Mouse (Mus musculus): ENCODE measurements around the gene Myh3.

DNA sequence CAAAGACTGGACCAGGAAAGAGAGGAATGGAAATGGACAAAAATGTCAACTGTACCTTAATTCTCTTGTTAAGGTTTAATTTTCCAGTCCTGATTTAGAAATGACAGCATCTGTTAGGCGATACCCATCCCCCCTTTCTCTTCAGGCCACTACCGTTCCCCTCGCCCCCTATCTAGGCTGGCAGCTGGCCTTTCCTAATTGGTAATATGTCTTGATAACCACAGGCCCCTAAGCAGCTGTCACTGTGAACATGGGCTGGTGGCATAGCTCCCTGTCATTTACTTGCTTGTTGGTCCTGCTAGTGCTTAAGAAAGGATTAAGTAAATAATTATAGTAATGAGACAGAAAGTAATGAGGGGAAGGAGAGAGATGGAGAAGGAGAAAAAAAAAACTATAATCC, 665 bp upstream of the Myh3 start:
- TF ChIP-seq POLR2A (IDR thresholded peaks at IDR 0.05; ENCODE audit: borderline replicate concordance, extremely low read depth, insufficient read depth, insufficient read length, poor library complexity, severe bottlenecking) (no peak), CTCF (IDR thresholded peaks at IDR 0.05; ENCODE audit: borderline replicate concordance, extremely low read depth, insufficient read depth, insufficient read length) (no peak)
